Mouse (Mus musculus) Patski (cell line): ENCODE measurements around the gene Zbtb37. TPM values are rescaled to one million over a fixed set of nuclear protein-coding genes. Genes with fewer than 3 reads are reported as not detected.

ENCODE experiments used
- ATAC-seq: fragments of 100-300 bp; one replicate; pipeline ENCODE4 v1.8.0; 2021
- CTCF ChIA-PET: fragments of 350-600 bp; sonication (Branson Sonifier 250); formaldehyde crosslinking; loops from one replicate; lab custom pipeline; 2022; ENCODE audit warnings: inconsistent platforms; lab: Charles Lee
- POLR2A ChIA-PET: fragments of 350-600 bp; sonication (Branson Sonifier 250); formaldehyde crosslinking; loops from one replicate; lab custom pipeline; 2022; ENCODE audit warnings: antibody characterized with exemption, inconsistent platforms; lab: Charles Lee
- DNase-seq: peaks from one replicate; pipeline ENCODE4 v3.0.0-alpha.2; 2011; ENCODE audit warnings: low read depth, low spot score
- H3K27me3 ChIP-seq: fragments of 371-371 bp; one replicate; pipeline ENCODE4 v1.5.1; 2021
- CTCF ChIP-seq: fragments of 100-300 bp; IDR thresholded peaks from one replicate; pipeline ENCODE4 v1.5.1; 2021
- in situ Hi-C: fragments of 300-500 bp; cut with MboI; formaldehyde crosslinking; loops from 3 replicates; pipeline ENCODE4 v1.11.1; 2018; ENCODE audit warnings: low pct_unique_long_range_greater_than_20kb, mixed read lengths
- polyA plus RNA-seq: library from polyadenylated mRNA; unstranded; gene quantifications from one replicate; pipeline ENCODE4 v1.2.3, GENCODE M21; 2021

Zbtb37 gene
- polyA plus RNA-seq, 1 experiment from 2014 or later, result 3.7 TPM

- in situ Hi-C loops, result no loop called here
- no peak for TF ChIP-seq CTCF
- no peaks in the 10 kb centered on the region for H3K27me3 ChIP-seq
- CTCF ChIA-PET, result interaction anchor here (1.6 kb wide), 1 partner anchor 33 kb away, joined by 3 read pairs; no protein-coding TSS in a partner anchor
- POLR2A ChIA-PET, result no interaction called here
- ATAC-seq, result no peak
- no peak for DNase-seq
These were observed 6.2 kb upstream of the Zbtb37 start for GRCm38 (mm10) chr1:161040855-161041254.

GRCm38 (mm10) chr1:161040426-161040770 lies 5.7 kb upstream of the Zbtb37 start:
- DNase-seq, result no peak
- no peak for TF ChIP-seq CTCF
- no peak for ATAC-seq
- ChIA-PET POLR2A (no interaction called here), CTCF (no interaction called here)
- in situ Hi-C loops, result no loop called here
- no peaks in the 10 kb centered on the region for H3K27me3 ChIP-seq

- no peaks in the 10 kb centered on the region for H3K27me3 ChIP-seq
- CTCF ChIA-PET, result no interaction called here
- in situ Hi-C loops, result no loop called here
- no peak for DNase-seq
- POLR2A ChIA-PET, result no interaction called here
- TF ChIP-seq CTCF, result no peak
- no peak for ATAC-seq
These were observed 5.2 kb upstream of the Zbtb37 start for GRCm38 (mm10) chr1:161039741-161040425.

- no peak for DNase-seq
- CTCF ChIA-PET, result no interaction called here
- POLR2A ChIA-PET, result no interaction called here
- in situ Hi-C loops, result no loop called here
- no peak for ATAC-seq
- H3K27me3 ChIP-seq, result no peaks in the 10 kb centered on the region
- no peak for TF ChIP-seq CTCF
These were observed 4.5 kb upstream of the Zbtb37 start for GRCm38 (mm10) chr1:161038968-161039721.

GRCm38 (mm10) chr1:161038004-161038403 lies 3.4 kb upstream of the Zbtb37 start:
- DNase-seq (no peak), ATAC-seq (no peak)
- ChIA-PET CTCF (no interaction called here), POLR2A (interaction anchor here (0.7 kb wide), 1 partner anchor 24 kb away, joined by 3 read pairs; no protein-coding TSS in a partner anchor)
- H3K27me3 ChIP-seq, result no peaks in the 10 kb centered on the region
- in situ Hi-C loops, result no loop called here
- TF ChIP-seq CTCF, result no peak

- POLR2A ChIA-PET, result interaction anchor here (0.6 to 0.7 kb wide), 2 partner anchors 20 to 25 kb away, joined by 3 read pairs; no protein-coding TSS in a partner anchor
- no peak for TF ChIP-seq CTCF
- ATAC-seq (no peak), DNase-seq (no peak)
- CTCF ChIA-PET, result no interaction called here
- in situ Hi-C loops, result no loop called here
- no peaks in the 10 kb centered on the region for H3K27me3 ChIP-seq
These were observed 3.0 kb upstream of the Zbtb37 start for GRCm38 (mm10) chr1:161037599-161037998.

GRCm38 (mm10) chr1:161037026-161037425 lies 2.4 kb upstream of the Zbtb37 start:
- no peak for DNase-seq
- CTCF ChIA-PET, result no interaction called here
- POLR2A ChIA-PET, result interaction anchor here (0.6 to 1.9 kb wide), 2 partner anchors 20 to 34 kb away, joined by 3 to 7 read pairs; partner anchors contain the start of genes Cenpl and Dars2

GRCm38 (mm10) chr1:161036411-161036841 lies 1.8 kb upstream of the Zbtb37 start:
- CTCF ChIA-PET, result interaction anchor here (1.4 kb wide), 1 partner anchor 102 kb away, joined by 4 read pairs; no protein-coding TSS in a partner anchor
- TF ChIP-seq CTCF, result no peak
- H3K27me3 ChIP-seq, result no peaks in the 10 kb centered on the region
- ATAC-seq (no peak), DNase-seq (no peak)
- in situ Hi-C loops, result no loop called here
- POLR2A ChIA-PET, result interaction anchor here (1.9 to 2.0 kb wide), 2 partner anchors 33 to 34 kb away, joined by 6 to 7 read pairs; partner anchors contain the start of genes Cenpl and Dars2

More at GRCm38 (mm10) chr1:161037026-161037425, 2.4 kb upstream of the Zbtb37 start:
- H3K27me3 ChIP-seq, result no peaks in the 10 kb centered on the region
- no peak for TF ChIP-seq CTCF
- ATAC-seq, result no peak
- in situ Hi-C loops, result no loop called here

- TF ChIP-seq CTCF, result no peak
- ATAC-seq (no peak), DNase-seq (no peak)
- in situ Hi-C loops, result no loop called here
- H3K27me3 ChIP-seq, result no peaks in the 10 kb centered on the region
- POLR2A ChIA-PET, result interaction anchor here (1.1 to 2.0 kb wide), 4 partner anchors 9 to 95 kb away, joined by 3 to 7 read pairs (median 4); partner anchors contain the start of genes Cenpl, Dars2 and Klhl20
- CTCF ChIA-PET, result interaction anchor here (1.4 kb wide), 1 partner anchor 101 kb away, joined by 4 read pairs; no protein-coding TSS in a partner anchor
These were observed 1.2 kb upstream of the Zbtb37 start for GRCm38 (mm10) chr1:161035786-161036404.

- no peaks in the 10 kb centered on the region for H3K27me3 ChIP-seq
- no peak for DNase-seq
- ChIA-PET CTCF (interaction anchor here (1.3 to 1.4 kb wide), 2 partner anchors 17 to 101 kb away, joined by 3 to 4 read pairs; no protein-coding TSS in a partner anchor), POLR2A (interaction anchor here (0.6 to 2.0 kb wide), 7 partner anchors 9 to 1051 kb away, joined by 3 to 7 read pairs (median 3); partner anchors contain the start of genes Cenpl, Dars2 and Klhl20)
- no peak for TF ChIP-seq CTCF
- in situ Hi-C loops, result no loop called here
- peak; percentile 59 for ATAC-seq
These were observed 684 bp upstream of the Zbtb37 start for GRCm38 (mm10) chr1:161035281-161035785.
